Mouse (Mus musculus): Measurements from ENCODE around the gene Treh.

Treh gene

DNA sequence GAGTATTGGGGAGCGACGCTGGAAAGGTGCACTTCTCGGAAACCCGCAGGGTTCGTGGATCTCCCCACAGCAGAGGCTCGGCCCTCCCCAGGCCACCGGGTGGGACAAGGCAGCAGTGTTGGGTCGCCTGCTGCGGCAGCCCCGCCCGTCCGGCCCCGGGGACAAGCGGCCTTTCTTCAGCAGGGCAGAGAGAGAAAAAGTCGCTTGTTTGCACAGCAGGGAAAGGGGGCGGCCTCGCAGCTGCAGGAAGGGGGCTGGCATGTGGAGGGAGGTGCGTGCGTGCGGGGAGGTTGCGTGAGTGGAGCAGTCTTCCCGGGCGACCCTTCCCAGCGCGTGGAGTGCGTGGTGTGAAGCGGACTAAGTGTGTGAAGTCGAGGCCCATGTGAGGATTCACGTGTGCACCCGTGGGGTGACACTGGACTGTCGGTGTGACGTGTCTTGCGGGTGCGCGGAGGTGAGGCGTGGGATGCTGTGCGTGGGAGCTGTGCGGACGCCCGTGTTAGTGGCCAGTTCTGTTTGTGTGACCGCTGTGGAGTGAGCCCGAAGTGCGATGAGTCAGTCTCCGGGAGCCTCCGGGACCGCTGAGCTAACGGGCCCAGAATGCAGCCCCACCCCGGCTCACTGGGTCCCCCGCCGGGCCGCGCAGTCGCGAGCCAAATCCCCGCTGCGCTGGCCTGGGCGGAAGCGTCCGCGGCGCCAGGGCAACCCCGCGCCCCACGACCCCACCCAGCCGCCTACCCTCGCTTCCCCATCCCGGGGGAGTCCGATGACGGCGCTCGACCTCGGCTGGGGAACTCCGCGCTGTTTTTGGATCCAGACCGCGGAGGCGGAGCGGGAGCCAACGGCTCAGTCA is 60.9 kb downstream of the Treh start:
- DNase-seq (ENCODE audit: low read depth in 2 of 2, low spot score in 2 of 2): peak in 1 of 2 experiments; percentile 14

DNA sequence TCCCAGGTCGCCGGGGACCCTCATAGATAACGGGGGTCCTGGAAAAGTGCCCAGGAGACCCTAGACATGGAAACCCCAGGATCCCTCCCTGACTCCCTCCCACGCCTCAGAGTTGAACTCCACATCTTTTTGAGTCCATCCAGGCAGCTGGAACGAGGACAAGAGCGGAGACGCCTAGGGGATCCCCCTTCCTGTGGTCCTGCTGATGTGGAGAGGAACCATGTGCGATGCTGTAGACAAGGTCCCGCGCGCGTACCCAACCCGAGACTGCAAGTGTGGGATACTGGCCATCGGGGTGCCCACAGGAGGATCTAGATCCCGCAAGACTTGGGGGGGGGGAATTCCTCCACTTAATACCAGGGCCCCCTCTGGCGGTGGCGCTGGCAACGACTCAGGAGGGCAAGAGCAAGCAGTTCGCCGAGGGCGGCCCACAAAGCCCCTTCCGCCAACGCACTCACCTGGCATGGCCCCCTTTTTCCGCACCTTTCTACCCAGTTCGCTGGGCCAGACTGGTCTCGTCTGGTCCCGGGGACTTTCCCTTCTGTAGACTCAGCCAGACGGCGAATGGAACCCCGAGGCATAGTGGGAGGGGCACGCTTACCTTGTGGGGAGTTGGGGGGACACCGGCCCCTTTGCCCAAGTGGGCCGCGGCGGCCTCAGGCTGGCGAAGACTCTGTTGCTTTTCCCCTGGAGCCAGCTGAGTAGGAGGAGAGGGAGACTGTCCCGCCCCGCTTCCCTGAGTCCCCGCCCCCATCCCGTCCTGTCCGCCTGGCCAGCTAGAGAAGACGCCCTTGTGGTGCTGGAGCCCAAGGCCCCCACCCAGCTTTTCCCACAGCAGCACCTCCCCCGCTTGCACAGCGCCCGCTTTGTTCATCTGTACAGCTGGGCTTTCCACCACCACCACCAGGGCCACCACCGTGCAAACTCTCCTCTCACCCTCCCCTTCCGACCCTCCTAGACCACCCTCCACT is 61.8 kb downstream of the Treh start, which contains the start of gene Phldb1:
Phldb1 (minus strand) TSS at position 675 of the 971 bp plus-strand sequence.
- peak; percentile 37 to 59 for DNase-seq (ENCODE audit: low read depth in 2 of 2, low spot score in 2 of 2)

DNA sequence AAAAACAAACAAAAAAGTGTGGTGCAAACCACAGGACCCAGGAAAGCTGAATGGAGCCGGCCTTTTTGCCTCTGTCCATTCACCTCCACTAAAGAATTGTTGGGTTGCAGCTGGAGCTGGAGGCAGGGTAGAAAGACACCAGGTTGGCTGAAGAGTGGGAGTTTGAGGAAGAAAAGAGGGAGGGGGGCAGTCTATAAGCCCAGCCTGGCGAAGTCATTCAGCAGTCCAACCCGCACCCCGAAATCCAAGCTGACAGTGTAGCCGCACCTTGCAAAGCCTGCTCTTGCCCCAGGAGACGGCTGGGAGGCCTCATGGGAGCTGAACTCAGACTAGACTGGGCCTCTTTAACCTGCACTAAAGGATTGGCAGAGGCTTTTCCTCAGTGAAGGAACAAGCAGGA is 62.9 kb downstream of the Treh start:
- DNase-seq (ENCODE audit: low read depth in 2 of 2, low spot score in 2 of 2): no peak
